Mouse (Mus musculus) heart, adult 8-10 months (tissue): ENCODE results near the gene Nampt. TPM values are rescaled to one million over a fixed set of nuclear protein-coding genes. Genes with fewer than 3 reads are reported as not detected.

Source experiments
- DNase-seq: peaks from one replicate; pipeline ENCODE4 v3.0.0; 2022; ENCODE audit warnings: low spot score
- total RNA-seq, 4 experiments: library from RNA; stranded (reverse); gene quantifications; 2 replicates each; pipeline ENCODE4 v1.2.4; 2022

Nampt gene
- total RNA-seq, result 100 to 1,000 TPM; 154 to 156 (median 155) TPM

GRCm38 (mm10) chr12:32819416-32819815 is at the start of gene Nampt:
Gene Nampt, plus strand, starts transcription at chr12:32819545.
- peak; percentile 24 for DNase-seq

GRCm38 (mm10) chr12:32770766-32771165 is 48.6 kb upstream of the Nampt start:
- no peak for DNase-seq

DNA sequence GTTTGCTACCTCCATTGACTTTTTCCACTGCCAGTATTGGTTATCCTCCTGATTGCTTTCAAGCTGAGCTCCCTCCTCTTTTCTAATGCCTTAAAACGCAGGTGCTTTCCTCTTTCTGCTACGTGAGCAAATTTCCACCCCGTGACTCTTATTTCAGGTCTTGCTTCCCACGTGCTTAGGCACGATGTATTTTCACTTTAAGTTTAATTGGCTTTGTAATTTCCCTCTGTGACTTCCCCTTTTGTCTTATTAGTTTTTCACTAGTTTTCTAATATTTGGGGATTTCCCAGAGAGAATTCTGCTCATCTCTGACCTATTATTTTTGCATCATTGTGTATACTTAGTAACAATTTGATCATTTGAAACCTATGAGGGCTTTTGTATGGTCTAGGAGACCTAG is 44.8 kb upstream of the Nampt start:
- DNase-seq, result no peak

- peak; percentile 11 for DNase-seq
These were observed 30.3 kb upstream of the Nampt start for GRCm38 (mm10) chr12:32789092-32789491.

DNA sequence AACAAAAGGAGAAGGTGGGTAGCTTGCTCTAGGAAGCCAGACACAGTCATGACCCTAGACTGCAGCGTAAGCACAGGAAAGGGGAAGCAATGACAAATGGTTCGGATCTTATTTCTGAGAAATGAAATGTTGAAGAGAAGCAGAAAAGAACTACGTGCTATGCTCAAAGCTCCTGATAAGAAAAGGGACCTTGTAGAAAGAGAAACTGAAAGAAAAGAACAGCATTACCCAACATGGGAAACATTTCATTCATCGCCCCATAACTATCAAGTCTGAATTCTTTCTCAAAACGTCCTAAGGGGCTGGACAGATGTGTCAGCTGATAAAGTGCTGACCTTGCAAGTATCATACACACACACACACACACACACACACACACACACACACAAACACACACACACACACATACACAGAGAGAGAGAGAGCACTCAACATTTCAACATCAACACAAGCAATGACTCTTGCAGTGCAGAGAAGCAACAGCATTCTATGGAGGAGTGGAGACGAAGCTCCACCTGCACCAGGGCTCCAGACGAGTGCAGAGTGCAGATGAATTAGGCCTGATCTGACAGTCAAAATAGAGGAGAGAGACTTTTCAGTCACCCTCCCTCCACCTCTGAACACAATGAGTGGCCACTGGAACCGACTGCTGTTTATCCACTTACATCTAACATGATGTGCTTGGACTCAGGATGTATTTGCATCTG is 23.4 kb upstream of the Nampt start:
- DNase-seq, result peak; percentile 13

GRCm38 (mm10) chr12:32797438-32797837 is 21.9 kb upstream of the Nampt start:
- no peak for DNase-seq

GRCm38 (mm10) chr12:32801078-32801477 is 18.3 kb upstream of the Nampt start:
- no peak for DNase-seq

DNA sequence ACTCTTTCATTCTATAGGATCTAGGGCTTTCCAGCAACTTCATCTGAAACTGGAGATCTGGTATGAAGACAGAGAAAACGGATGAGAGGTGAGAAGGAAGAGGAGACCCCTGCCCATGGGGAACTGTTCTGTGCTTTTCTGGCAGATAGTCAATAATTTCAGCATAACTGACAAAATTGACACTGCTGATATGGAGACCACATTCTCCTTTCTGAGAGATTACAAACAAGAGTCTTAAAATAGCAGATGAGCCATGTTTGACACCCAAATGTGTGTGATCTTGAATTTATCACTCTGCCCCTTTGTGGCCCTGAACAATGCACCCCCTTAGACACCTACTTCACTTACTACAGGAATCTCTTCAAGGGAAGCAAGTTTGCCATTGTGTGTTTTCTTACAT is 13.8 kb upstream of the Nampt start:
- DNase-seq, result no peak

GRCm38 (mm10) chr12:32819823-32820605 is 669 bp downstream of the Nampt start:
- DNase-seq, result peak; percentile 98

DNA sequence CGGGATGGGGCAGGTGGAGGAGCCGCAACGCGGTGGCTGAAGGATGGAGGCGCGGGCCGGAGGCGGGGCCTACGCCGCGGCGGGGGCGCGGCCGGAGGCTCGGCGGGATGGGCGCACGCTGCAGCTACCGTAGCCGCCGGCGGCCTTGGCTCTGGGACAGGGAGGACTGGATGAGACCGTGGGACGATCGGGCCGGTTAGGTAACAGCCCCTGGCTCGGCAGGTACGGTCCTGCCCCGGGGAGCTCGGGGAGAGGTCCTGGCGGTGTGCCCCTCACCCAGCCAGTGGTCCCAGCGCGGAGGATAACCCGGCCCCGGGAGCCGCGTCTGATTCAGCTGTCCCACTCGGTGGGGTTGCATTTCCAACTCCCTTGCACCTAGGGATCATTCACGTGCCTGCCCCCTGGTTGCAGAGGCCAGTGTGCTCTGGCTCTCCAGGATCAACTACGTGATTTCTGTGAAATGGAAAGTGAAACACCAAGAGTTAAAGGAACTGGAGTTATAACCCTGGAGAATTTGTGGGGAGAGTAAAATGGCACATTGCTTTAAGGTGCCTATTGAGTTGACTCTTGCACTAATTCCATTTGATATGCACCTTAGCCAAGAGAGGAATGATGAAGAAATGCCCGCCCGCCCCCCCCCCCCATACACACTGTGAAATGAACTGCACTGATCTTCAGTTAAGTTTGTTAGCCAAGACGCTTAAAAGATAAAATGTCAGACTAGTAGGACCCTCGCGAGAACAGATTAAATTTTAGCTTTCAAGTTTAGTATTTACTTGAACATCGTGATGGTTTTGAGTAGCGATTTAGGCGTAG is 1.6 kb downstream of the Nampt start:
- peak; percentile 47 for DNase-seq

DNA sequence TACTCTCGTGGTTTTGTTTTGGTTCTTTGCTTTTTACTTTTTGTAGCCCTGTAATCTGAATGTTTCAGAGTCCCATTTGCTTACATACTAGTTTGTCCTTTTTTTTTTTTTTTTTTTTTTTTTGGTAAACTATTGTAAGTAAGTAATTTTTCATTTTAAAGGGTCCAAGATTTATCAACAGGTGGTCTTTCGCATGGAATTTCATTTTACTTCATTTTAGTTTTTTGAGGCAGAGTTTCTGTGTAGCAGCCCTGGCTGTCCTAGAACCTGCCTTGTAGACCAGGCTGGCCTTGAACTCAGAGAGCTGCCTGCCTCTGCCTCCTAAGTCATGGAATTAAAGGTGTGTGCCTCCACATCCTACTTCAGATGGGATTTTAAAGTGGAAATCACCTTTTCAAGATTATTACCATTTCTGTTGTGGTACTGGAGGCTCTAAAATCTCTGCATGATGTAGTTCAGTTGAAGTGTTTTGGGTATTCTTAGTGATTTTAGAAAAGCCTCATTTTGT is 2.2 kb downstream of the Nampt start:
- DNase-seq, result no peak

DNA sequence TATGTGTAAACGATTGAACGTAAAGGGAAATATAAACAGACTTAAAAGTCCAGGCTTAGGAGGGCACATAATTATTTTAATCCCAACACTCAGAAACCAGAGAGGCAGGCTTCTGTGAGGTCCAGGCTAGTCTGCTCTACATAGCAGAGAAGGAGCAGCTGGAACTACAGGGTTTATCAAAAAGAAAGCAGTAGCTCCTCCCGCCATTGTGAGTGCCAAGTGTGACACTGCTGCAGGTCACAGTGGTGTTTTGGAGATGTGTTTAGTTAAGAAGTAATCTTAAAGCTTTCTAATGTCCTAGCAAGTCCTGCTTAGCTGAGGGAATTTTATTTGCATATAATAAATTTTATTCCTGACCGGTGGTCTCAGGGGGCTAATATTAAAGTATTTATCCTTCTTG is 2.7 kb downstream of the Nampt start:
- peak; percentile 24 for DNase-seq

DNA sequence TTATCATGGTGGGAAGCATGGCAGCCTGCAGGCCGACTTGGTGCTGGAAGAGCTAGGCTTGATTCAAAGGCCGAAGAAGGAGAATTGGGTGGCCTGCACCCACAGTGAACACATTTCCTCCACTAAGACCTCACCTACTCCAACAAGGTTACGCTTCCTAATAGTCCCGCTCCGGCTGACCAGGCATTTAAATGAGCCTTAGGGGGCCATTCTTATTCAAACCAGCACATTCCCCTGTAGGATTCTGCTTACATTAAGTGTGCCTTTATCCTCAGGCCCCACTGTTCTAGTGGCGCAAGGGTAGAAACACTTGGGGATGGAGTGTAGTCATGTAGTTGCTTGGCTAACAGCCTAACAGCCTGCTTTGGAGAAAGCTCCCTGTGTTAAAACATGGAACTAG is 5.2 kb downstream of the Nampt start:
- no peak for DNase-seq

DNA sequence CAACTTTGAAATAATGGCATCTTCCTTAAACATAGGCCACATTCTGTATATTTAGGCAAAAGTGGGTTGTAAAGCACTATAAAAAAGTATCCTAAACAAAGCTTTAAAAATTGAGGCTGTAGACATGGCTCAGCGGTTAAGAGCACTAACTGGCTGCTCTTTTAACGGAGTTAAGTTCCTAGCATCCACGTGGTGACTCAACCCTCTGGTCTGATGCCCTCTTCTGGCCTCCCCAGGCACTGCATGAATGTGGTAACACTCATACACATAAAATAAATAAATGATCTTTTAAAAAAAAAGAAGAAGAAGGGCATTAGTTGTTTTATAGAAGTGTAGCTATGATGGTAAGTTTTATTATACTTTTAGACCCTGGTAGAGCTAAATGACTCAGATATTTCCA is 7.6 kb downstream of the Nampt start:
- DNase-seq, result peak; percentile 48

DNA sequence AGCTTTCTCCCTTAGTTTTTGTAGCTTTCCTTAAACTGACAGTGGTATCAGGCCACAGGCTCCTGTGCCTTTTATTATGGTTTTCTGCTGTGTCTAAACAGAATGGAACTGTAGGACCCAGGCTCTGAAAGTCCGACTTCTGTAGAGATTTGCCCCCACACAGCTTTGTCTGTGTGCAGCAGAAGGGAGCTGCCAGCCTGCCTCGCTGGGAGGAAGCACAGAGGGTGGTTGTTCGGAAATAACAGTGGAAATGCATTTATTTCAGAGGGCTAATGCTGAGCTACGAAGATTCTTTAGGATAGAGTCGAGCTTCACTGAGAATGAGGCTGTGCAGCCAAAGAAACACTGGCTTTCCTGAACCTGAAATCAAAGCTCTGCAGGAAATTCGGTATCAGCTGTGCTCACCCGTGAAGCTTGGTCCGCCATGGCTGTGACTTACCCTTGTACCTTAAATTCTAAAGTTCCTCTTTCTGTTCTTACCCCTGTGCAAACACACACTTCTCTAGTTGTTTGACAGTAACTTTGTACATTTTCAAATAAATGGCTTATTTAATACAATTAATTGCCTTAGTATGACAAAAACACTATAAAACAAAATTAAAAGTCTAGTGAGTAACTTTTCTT is 8.9 kb downstream of the Nampt start:
- DNase-seq, result no peak

DNA sequence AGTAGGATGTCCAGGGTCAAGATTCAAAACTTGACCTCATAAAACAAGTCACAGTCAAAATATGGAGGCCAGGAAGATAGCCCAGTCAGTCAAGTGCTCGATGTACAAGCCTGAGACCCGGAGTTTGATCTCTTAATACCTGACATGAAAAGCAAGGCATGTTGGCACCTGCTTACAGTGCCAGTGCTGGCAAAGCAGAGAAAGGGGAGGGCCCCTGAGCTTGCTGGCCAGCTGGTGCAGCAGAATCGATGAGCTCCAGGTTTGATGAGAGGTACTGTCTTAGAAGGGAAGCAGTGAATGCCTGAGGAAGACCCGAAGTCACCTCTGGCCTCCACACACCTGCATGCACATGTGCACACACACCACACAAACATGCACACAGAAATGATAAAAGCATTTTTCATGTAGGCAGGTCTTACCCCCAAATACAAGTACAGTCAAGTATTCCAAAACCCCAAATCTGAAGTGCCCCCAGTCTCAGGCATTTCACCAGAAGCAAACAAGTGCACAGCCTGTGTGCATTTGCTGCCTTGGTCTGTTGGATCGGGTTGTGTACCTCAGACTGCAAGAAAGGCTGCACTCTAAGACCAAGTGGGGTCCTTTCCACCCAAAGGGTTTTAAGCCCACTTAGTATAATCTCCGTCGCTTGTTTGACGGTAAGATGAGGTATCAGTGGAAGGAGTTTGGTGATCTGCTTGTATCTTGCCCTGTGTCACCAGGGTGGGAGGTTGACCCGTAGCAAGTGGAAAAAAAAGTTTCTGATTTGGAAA is 10.2 kb downstream of the Nampt start:
- DNase-seq, result no peak

DNA sequence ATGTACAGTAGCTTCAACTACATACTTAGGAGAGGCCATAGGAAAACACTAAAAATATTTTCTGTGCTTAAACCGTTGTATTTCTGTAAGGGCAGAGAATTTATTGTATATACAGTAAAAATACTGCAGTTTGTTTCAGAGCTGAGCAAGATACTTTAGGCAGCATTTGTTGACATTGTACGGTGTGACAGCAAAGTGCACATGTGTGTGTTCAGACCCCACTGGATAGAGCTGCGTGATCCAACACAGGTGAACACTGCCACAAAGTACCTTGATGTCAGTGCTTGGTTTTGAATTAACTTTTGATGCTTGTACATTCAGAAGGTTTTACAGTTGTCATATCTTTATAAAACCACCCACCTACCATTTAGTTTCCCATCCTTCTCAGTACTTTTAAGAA is 12.7 kb downstream of the Nampt start:
- no peak for DNase-seq

DNA sequence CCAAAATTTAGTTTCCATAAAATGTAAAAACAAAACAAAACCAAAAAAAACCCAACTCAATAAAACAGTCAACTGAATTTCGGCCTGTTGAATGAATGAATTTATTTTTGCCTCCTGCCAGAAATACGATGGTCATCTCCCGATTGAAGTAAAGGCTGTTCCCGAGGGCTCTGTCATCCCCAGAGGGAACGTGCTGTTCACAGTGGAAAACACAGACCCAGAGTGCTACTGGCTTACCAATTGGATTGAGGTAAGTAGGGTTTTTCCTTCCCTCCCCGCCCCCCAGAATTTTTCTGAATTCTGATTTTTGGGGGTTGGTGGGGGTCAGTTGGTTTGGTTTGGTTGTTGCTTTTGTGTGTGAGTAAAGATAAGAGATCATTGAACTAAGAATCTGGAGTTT is 15.4 kb downstream of the Nampt start:
- no peak for DNase-seq

DNA sequence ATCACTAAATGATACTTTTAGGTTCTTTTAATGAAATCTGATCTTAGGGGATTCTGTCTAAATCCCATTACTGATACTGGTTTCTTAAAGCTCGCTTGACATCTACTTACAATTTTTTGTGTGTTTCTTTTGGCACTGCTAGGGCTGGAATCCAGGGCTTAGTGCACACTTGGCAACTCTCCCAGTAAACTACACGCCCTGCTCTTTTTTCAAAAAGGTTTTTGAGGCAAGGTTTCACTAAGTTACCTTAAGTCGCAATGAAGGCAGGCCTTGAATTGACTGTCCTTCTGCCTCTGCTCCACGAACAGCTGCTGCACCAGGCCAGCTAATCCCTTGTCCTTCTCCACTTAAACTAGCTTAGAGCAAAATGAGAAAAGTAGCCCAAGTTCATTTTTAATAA is 15.9 kb downstream of the Nampt start:
- peak; percentile 38 for DNase-seq

DNA sequence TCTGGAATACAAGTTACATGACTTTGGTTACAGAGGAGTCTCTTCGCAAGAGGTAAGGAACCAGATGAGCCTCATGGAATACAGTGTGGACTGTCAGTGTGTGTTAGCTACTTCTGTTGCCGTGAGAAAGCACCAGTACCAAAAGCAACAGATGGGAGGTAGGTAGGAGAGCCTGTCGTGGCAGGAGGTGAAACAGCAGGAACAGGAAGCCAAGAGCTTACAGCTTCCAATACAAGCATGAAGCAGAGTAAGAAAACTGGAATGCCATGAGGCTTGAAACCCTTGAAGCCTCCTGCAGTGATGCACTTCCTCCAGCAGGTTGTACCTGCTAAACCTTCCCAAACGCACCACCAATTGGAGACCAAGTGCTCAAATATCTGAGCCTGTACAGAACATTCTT is 19.1 kb downstream of the Nampt start:
- DNase-seq, result no peak

DNA sequence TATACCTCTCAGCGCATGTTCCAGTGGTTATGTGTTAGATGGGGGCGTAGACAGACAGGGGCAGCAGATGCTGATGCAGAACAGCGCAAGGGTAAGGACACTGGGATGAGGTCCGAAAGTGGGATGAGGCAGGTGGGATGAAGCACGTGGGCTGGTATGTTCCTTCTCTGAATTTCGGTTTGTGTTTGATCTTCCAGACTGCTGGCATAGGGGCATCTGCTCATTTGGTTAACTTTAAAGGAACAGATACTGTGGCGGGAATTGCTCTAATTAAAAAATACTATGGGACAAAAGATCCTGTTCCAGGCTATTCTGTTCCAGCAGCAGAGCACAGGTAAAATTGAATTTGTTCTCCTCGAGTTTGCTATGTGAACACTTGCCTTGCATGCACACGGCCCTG is 19.6 kb downstream of the Nampt start:
- DNase-seq, result no peak
